Mouse (Mus musculus) liver, embryonic 11.5 days (tissue): ENCODE measurements at regions not wholly inside any gene's neighbourhood (a gene's known extent, or its start where the extent isn't known, plus 50 kb on each side); places are given as distances from the start of the nearest gene placed in this dataset.

ENCODE experiments used
- ATAC-seq: fragments of 200-750 bp; cut with Nextera tagmentation; replicated peaks from 2 replicates; pipeline ENCODE4 v1.8.0; 2017; ENCODE audit warnings: moderate number of reproducible peaks, mild to moderate bottlenecking, moderate TSS enrichment, moderate library complexity; ENCODE audit not compliant: low FRiP score
- DNase-seq: peaks from one replicate; pipeline ENCODE4 v3.0.0-alpha.2; 2017; ENCODE audit warnings: low spot score
- H3K27ac ChIP-seq: fragments of 300-500 bp; sonication (generic); 2 replicates; pipeline ENCODE4 v1.5.1; 2014; ENCODE audit warnings: mild to moderate bottlenecking, low read depth, low read length, control low read depth
- H3K27me3 ChIP-seq: fragments of 300-500 bp; sonication (generic); replicated peaks from 2 replicates; pipeline ENCODE4 v1.6.1; 2014; ENCODE audit warnings: low read length, mixed read lengths; ENCODE audit not compliant: control insufficient read depth, insufficient read depth
- H3K36me3 ChIP-seq: fragments of 300-500 bp; sonication (generic); 2 replicates; pipeline ENCODE4 v1.6.1; 2014; ENCODE audit warnings: mild to moderate bottlenecking, low read length, moderate library complexity, mixed read lengths; ENCODE audit not compliant: control insufficient read depth, insufficient read depth
- H3K4me1 ChIP-seq: fragments of 300-500 bp; sonication (generic); replicated peaks from 2 replicates; pipeline ENCODE4 v1.6.1; 2014; ENCODE audit warnings: low read length, mixed read lengths; ENCODE audit not compliant: control insufficient read depth, insufficient read depth
- H3K4me2 ChIP-seq: fragments of 300-500 bp; sonication (generic); 2 replicates; pipeline ENCODE4 v1.6.1; 2014; ENCODE audit warnings: mild to moderate bottlenecking, control low read depth, moderate library complexity
- H3K4me3 ChIP-seq: fragments of 300-500 bp; sonication (generic); 2 replicates; pipeline ENCODE4 v1.5.1; 2014; ENCODE audit warnings: low read depth, low read length, control low read depth
- H3K9ac ChIP-seq: fragments of 300-500 bp; sonication (generic); 2 replicates; pipeline ENCODE4 v1.6.1; 2014; ENCODE audit warnings: low read depth, low read length, control low read depth
- H3K9me3 ChIP-seq: fragments of 300-500 bp; sonication (generic); 2 replicates; pipeline ENCODE4 v1.6.1; 2016; ENCODE audit warnings: low read length, inconsistent platforms, mixed read lengths; ENCODE audit not compliant: control insufficient read depth
- WGBS: fragments of 180-500 bp; shearing (Covaris S2); extraction: QIAGEN DNeasy Blood & Tissue Kit; methylation state at CpG from one replicate; pipeline ENCODE4 v1.1.7; 2014; 5-methylcytosine and 5-hydroxymethylcytosine counted together

- H3K9me3 ChIP-seq = no peaks in the 10 kb centered on the region
- H3K4me1 ChIP-seq = no peaks in the 10 kb centered on the region; the same call in 1 of the 2 replicates
- no peak overlapping the region for H3K27ac ChIP-seq
- no peak overlapping the region for H3K9ac ChIP-seq
- no peaks in the 10 kb centered on the region for H3K36me3 ChIP-seq
- 45% methylated on average over 13 of the region's 13 CpGs for WGBS
- peaks cover 65% of the 10 kb centered on the region for H3K27me3 ChIP-seq
- H3K4me3 ChIP-seq = no peak overlapping the region
- no peak for DNase-seq
- H3K4me2 ChIP-seq = no peak overlapping the region
- no peak for ATAC-seq
Observed at GRCm38 (mm10) chr11:95198196-95198595, 52.1 kb upstream of the Dlx4 start.

- ATAC-seq = no peak
- WGBS = 56% methylated on average over 3 of the region's 3 CpGs
Observed at GRCm38 (mm10) chr11:95200971-95201370, 54.9 kb upstream of the Dlx4 start.

GRCm38 (mm10) chr11:95210185-95211030, 50.9 kb upstream of the Tac4 start:
- no peaks in the 10 kb centered on the region for H3K9me3 ChIP-seq
- DNase-seq = peak; percentile 57
- no peak overlapping the region for H3K27ac ChIP-seq

More at GRCm38 (mm10) chr11:95200971-95201370, 54.9 kb upstream of the Dlx4 start:
- H3K9ac ChIP-seq = no peak overlapping the region
- no peak overlapping the region for H3K4me2 ChIP-seq
- H3K27me3 ChIP-seq = peaks cover 73% of the 10 kb centered on the region
- no peaks in the 10 kb centered on the region; the same call in 1 of the 2 replicates for H3K4me1 ChIP-seq
- no peak for DNase-seq
- H3K27ac ChIP-seq = no peak overlapping the region
- H3K9me3 ChIP-seq = no peaks in the 10 kb centered on the region
- H3K4me3 ChIP-seq = no peak overlapping the region
- no peaks in the 10 kb centered on the region for H3K36me3 ChIP-seq

GRCm38 (mm10) chr11:95211031-95211425, 50.3 kb upstream of the Tac4 start:
- 20% methylated on average over 5 of the region's 5 CpGs for WGBS
- 0 out of 2 replicates have a peak, but pooled peaks have one; percentile 5 for ATAC-seq
- no peak for DNase-seq

More at GRCm38 (mm10) chr11:95210185-95211030, 50.9 kb upstream of the Tac4 start:
- peaks cover 23% of the 10 kb centered on the region for H3K27me3 ChIP-seq
- H3K9ac ChIP-seq = no peak overlapping the region
- peak overlapping the region; percentile 24; the same call in 1 of the 2 replicates for H3K4me3 ChIP-seq
- peak; percentile 69; the same call in 1 of the 2 replicates for ATAC-seq
- WGBS = 6% methylated on average over 20 of the region's 22 CpGs
- peak overlapping the region; percentile 57 for H3K4me2 ChIP-seq
- no peaks in the 10 kb centered on the region for H3K36me3 ChIP-seq
- H3K4me1 ChIP-seq = peaks cover 15% of the 10 kb centered on the region

More at GRCm38 (mm10) chr11:95211031-95211425, 50.3 kb upstream of the Tac4 start:
- Histone ChIP-seq H3K4me1 (peaks cover 15% of the 10 kb centered on the region), H3K9me3 (no peaks in the 10 kb centered on the region), H3K4me3 (no peak overlapping the region), H3K27me3 (peaks cover 19% of the 10 kb centered on the region), H3K4me2 (peak overlapping the region; percentile 57; the same call in 1 of the 2 replicates), H3K9ac (no peak overlapping the region), H3K36me3 (no peaks in the 10 kb centered on the region), H3K27ac (no peak overlapping the region)
